Mouse (Mus musculus) ES-E14 (cell line): Measurements from ENCODE around the gene Mospd1. TPM values are rescaled to one million over a fixed set of nuclear protein-coding genes. Genes with fewer than 3 reads are reported as not detected.

Experiments
- DNase-seq: peaks from one replicate; pipeline ENCODE4 v3.0.0-alpha.2; 2013; ENCODE audit warnings: low read depth, low spot score
- H3K27ac ChIP-seq: 2 replicates; pipeline ENCODE4 v1.5.1; 2012; ENCODE audit warnings: low read depth, mild to moderate bottlenecking, low read length, moderate library complexity, mixed read lengths; ENCODE audit not compliant: poor library complexity, insufficient read depth, severe bottlenecking
- H3K36me3 ChIP-seq: 2 replicates; pipeline ENCODE4 v1.6.1; 2012; ENCODE audit warnings: mild to moderate bottlenecking, low read length, moderate library complexity, mixed read lengths; ENCODE audit not compliant: control insufficient read depth, poor library complexity, insufficient read depth, severe bottlenecking
- H3K4me1 ChIP-seq, 2 experiments: fragments of 150-350 bp in 1 of 2; sonication (generic) in 1 of 2; 2 replicates each; pipeline ENCODE4 v1.6.1; 2012; ENCODE audit warnings: low read length in 2 of 2, mild to moderate bottlenecking in 1 of 2, mixed read lengths in 1 of 2; ENCODE audit not compliant: control insufficient read depth in 2 of 2, insufficient read depth in 2 of 2, poor library complexity in 1 of 2
- H3K4me3 ChIP-seq, 2 experiments: fragments of 150-350 bp in 1 of 2; sonication (generic) in 1 of 2; 2 replicates each; pipeline ENCODE4 v1.5.1; 2012; ENCODE audit warnings: low read length in 2 of 2, low read depth in 1 of 2, mild to moderate bottlenecking in 1 of 2, mixed read lengths in 1 of 2; ENCODE audit not compliant: insufficient read depth in 1 of 2, poor library complexity in 1 of 2, severe bottlenecking in 1 of 2
- H3K9ac ChIP-seq: 2 replicates; pipeline ENCODE4 v1.6.1; 2012; ENCODE audit warnings: low read depth, mild to moderate bottlenecking, low read length, mixed read lengths; ENCODE audit not compliant: poor library complexity, insufficient read depth, severe bottlenecking
- H3K9me3 ChIP-seq: fragments of 150-350 bp; sonication (generic); 2 replicates; pipeline ENCODE4 v1.6.1; 2012; ENCODE audit warnings: low read depth, mild to moderate bottlenecking, low read length; ENCODE audit not compliant: control insufficient read depth, insufficient read depth
- CHD2 ChIP-seq: IDR thresholded peaks from 2 replicates; pipeline ENCODE4 v1.6.1; 2014; ENCODE audit warnings: mild to moderate bottlenecking, low read depth, low read length, inconsistent platforms
- HCFC1 ChIP-seq: IDR thresholded peaks from 2 replicates; pipeline ENCODE4 v1.6.1; 2012; ENCODE audit warnings: low read length, inconsistent platforms, borderline replicate concordance; ENCODE audit not compliant: insufficient read depth
- MAFK ChIP-seq: IDR thresholded peaks from 2 replicates; pipeline ENCODE4 v1.6.1; 2014; ENCODE audit warnings: mild to moderate bottlenecking, low read depth, low read length, inconsistent platforms; ENCODE audit not compliant: insufficient read depth
- ZC3H11A ChIP-seq: IDR thresholded peaks from 2 replicates; pipeline ENCODE4 v1.6.1; 2012; ENCODE audit warnings: low read depth, mild to moderate bottlenecking, inconsistent platforms, low read length, borderline replicate concordance
- ZNF384 ChIP-seq: IDR thresholded peaks from 2 replicates; pipeline ENCODE4 v1.6.1; 2012; ENCODE audit warnings: low read depth, low read length, inconsistent platforms
- in situ Hi-C, 2 experiments: fragments of 600-800 bp; cut with MboI; formaldehyde crosslinking; loops; one replicate each; pipeline ENCODE4 v1.15.1; 2025; ENCODE audit warnings: low sequenced_read_pairs in 2 of 2, inconsistent platforms in 1 of 2; ENCODE audit not compliant: unreplicated experiment in 2 of 2
- total RNA-seq: library from RNA; depleted of rRNA; stranded (reverse); fragments of 300-350 nt; gene quantifications from 2 replicates; pipeline ENCODE4 v1.2.3, GENCODE M21; 2012; rRNA removed

Gene Mospd1
- total RNA-seq, 1 experiment, result 7.4 TPM

DNA sequence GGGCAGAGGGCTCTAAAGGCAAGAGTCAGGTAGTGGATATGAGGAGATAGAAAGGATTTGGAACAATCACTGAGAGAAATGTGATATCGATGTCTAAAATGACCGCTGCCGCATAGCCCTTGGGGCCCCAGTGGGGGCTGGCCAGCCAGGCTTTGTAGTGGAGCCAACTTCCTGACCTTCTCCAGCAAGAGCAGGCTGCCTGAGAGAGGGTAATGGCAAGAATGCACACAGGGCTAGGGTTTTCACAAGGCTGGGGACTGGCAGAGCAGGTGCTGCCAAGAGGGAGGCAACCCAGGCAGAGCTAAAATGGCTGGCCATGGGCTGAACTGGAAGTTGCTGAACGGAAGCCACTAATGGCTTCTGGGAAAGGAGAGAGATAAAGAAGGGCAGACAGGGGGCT, 49.2 kb downstream of the Mospd1 start:
- in situ Hi-C loops, result no loop called here
- Histone ChIP-seq H3K9ac (no peak overlapping the region), H3K9me3 (no peaks in the 10 kb centered on the region), H3K4me1 (no peaks in the 10 kb centered on the region), H3K4me3 (no peak overlapping the region), H3K27ac (no peak overlapping the region), H3K36me3 (no peaks in the 10 kb centered on the region)
- DNase-seq, result no peak
- TF ChIP-seq HCFC1 (no peak), CHD2 (no peak), ZNF384 (no peak), MAFK (no peak), ZC3H11A (no peak)

GRCm38 (mm10) chrX:53320564-53320963, 49.7 kb downstream of the Mospd1 start:
- in situ Hi-C loops, result no loop called here
- Histone ChIP-seq H3K4me1 (no peaks in the 10 kb centered on the region), H3K9ac (no peak overlapping the region), H3K9me3 (no peaks in the 10 kb centered on the region), H3K36me3 (no peaks in the 10 kb centered on the region), H3K4me3 (no peak overlapping the region), H3K27ac (no peak overlapping the region)
- TF ChIP-seq ZNF384, result no peak
- TF ChIP-seq ZC3H11A, result no peak
- no peak for TF ChIP-seq HCFC1
- no peak for TF ChIP-seq CHD2
- no peak for TF ChIP-seq MAFK
- DNase-seq, result no peak

Other genes starting within 250 kb of the Mospd1 start
- gene Plac1, start 130.4 kb downstream of the Mospd1 start, total RNA-seq, result 0.42 and 5.7 TPM in 2 replicates
- gene Fam122b, start 100.7 kb downstream of the Mospd1 start, total RNA-seq, result 9.4 and 12.2 TPM in 2 replicates
- gene Fam122c, start 97.1 kb downstream of the Mospd1 start, total RNA-seq, result not detected in 2 replicates
- gene Etd, start 64.4 kb upstream of the Mospd1 start, total RNA-seq, result not detected in 2 replicates
- 1.7 TPM in 1 of 2 replicates, not detected in the other for gene Rtl8c, start 237.5 kb upstream of the Mospd1 start, total RNA-seq
- not detected in 2 replicates for gene Gm14597, start 238.5 kb upstream of the Mospd1 start, total RNA-seq